Mouse (Mus musculus): ENCODE measurements around the gene Tatdn2. TPM values are rescaled to one million over a fixed set of nuclear protein-coding genes. Genes with fewer than 3 reads are reported as not detected.
"Not testable (repeated sequence)": the region's sequence is repeated elsewhere in the genome, so short reads cannot be mapped to it uniquely, and the experiment has no call there.

Tatdn2 gene
- polyA plus RNA-seq, 1 experiment from 2014 or later, result 1.1 TPM

DNA sequence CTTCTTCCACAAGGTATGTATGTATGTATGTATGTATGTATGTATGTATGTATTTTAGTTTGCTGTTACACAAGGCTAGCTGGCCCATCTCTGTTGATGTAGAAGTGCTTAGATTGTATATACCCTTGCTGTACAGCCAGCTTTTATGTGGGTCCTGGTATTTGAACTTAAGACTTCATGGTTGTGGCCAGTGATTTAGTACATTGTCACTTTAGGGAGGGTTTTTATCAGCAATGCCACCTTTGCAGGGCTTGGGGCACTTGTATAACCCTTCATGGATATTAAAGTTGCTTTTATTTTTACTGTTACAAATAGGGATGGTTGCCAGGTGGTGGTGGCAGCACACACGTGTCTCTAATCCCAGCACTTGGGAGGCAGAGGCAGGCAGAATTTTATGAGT, 1.6 kb upstream of the Tatdn2 start:
- 76% methylated on average over 1 of the region's 1 CpGs for WGBS
- Histone ChIP-seq H3K4me2 (no peak overlapping the region), H3K9ac (no peak overlapping the region), H3K4me3 (no peak overlapping the region), H3K27me3 (replicated peaks) (no peaks in the 10 kb centered on the region), H3K27ac (no peak overlapping the region), H3K9me3 (no peaks in the 10 kb centered on the region), H3K36me3 (replicated peaks) (0 out of 2 replicates have a peak, but pooled peaks cover 6% of the 10 kb centered on the region), H3K4me1 (peaks cover 31% of the 10 kb centered on the region)
- ATAC-seq (replicated peaks), result no peak

DNA sequence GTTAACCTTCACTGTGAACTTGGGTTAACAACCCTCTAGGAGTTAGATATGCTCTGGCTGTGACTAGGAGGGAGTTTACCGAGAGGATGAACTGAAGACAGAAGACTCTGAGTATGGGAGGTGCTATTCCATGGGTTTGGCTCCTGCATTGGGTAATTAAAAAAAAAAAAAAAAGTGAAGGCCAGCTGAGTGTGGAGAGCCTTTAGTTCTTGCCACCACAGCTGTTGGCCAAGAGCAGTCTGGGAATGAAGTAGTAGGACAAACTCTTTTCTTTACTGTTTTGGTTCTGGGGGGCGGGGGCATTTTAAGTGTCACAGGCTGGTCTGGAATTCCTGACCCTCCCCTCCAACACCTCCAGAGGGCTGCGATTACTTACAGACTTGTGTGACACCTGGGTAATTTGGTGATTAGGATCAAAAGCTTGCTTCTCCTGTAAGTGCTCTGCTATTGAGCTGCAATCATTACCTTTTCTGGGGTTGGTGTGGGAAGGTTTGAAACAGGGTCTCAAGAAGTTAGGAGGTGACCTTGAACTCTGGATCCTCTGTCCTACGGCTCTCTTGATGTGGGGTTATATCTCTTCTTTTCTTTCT, 989 bp upstream of the Tatdn2 start:
- WGBS, result 72% methylated on average over 4 of the region's 4 CpGs
- peaks cover 29% of the 10 kb centered on the region for H3K4me1 ChIP-seq
- H3K4me2 ChIP-seq, result peak overlapping the region; percentile 99
- peak overlapping the region; percentile 68 for H3K4me3 ChIP-seq
- H3K9me3 ChIP-seq, result no peaks in the 10 kb centered on the region
- peak overlapping the region; percentile 87 for H3K27ac ChIP-seq
- no peak overlapping the region for H3K9ac ChIP-seq
- H3K36me3 ChIP-seq (replicated peaks), result 0 out of 2 replicates have a peak, but pooled peaks cover 7% of the 10 kb centered on the region
- ATAC-seq (replicated peaks), result no peak
- no peaks in the 10 kb centered on the region for H3K27me3 ChIP-seq (replicated peaks)

DNA sequence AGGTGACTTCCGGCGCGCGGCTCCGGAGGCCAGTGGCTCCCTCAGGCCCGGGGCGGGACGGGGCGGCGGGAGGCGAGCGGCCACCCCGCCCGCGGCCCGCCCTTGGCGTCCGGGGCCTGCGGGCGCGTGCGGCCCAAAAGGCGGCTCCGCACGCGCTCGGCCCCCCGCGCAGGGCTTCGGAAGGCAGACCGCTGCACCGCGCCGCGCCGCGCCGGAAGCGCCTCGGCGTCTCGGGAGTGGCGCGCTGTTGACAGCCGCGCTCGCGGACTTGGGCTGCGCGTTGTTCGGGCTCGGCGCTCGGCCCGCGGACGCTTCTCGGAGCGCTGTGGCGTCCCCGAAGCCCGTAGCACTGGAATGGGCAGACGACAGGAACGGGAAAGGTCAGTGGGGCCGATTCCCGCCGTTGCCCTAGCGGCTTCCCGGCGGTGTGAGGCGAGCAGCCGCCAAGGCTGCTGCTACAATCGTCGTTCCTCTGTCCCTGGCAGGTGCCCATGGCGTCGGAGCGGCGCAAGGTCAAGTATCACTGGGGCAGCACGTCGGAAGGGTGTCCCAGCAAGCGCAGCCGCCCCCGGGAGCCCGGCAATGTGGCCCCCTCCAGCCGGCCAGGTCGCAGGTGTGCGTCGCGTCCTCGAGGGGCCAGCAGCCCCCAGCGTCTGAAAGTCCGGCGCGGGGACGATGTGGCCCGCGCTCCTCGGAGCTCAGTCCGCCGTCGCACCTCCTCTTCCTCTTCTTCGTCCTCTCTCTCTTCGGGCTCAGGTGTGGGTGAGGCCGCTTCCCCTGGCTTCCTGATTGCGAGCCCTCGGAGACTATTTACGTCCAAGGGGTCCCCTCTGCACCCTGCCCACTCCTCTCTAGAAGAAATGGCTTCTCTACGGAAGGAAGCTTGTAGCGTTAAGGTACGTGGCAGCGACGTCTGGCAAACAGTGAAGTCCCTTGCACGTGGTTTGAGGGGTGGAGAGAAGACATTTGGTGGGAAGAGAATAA, 664 bp downstream of the Tatdn2 start:
- peak overlapping the region; percentile 99 for H3K4me2 ChIP-seq
- under 1% methylated on average over 113 of the region's 113 CpGs for WGBS
- no peaks in the 10 kb centered on the region for H3K9me3 ChIP-seq
- H3K4me3 ChIP-seq, result peak overlapping the region; percentile 68
- no peaks in the 10 kb centered on the region for H3K27me3 ChIP-seq (replicated peaks)
- peaks cover 29% of the 10 kb centered on the region for H3K4me1 ChIP-seq
- H3K36me3 ChIP-seq (replicated peaks), result peaks cover 12% of the 10 kb centered on the region; the same call in 1 of the 2 replicates
- H3K27ac ChIP-seq, result peak overlapping the region; percentile 87
- peak; percentile 79 for ATAC-seq (replicated peaks)
- H3K9ac ChIP-seq, result peak overlapping the region; percentile 78

GRCm38 (mm10) chr6:113712718-113713117, 15.9 kb downstream of the Tatdn2 start:
- ATAC-seq (replicated peaks), result no peak
- Histone ChIP-seq H3K9me3 (no peaks in the 10 kb centered on the region), H3K4me1 (no peaks in the 10 kb centered on the region), H3K4me2 (no peak overlapping the region), H3K27me3 (replicated peaks) (no peaks in the 10 kb centered on the region), H3K4me3 (no peak overlapping the region), H3K36me3 (replicated peaks) (peaks cover 64% of the 10 kb centered on the region), H3K9ac (no peak overlapping the region), H3K27ac (no peak overlapping the region)
- WGBS, result 92% methylated on average over 3 of the region's 3 CpGs

DNA sequence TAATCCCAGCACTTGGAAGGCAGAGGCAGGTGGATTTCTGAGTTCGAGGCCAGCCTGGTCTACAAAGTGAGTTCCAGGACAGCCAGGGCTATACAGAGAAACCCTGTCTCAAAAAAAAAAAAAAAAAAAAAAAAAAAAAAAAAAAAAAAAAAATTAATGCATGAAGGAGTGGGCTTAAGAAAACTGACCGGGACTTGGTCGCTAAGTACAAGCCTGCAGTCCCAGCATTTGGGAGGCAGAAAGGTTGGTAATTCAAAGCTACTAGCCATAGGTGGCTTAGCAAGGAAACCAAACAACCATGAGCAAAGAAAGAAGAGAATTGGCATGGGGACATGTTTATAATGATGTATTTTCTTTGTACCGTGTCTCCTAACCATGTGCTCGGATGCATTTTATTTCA, 16.5 kb downstream of the Tatdn2 start:
- not testable (repeated sequence) for H3K27ac ChIP-seq; H3K9me3 ChIP-seq; ATAC-seq (replicated peaks); H3K4me3 ChIP-seq; H3K4me1 ChIP-seq; H3K9ac ChIP-seq; H3K4me2 ChIP-seq; H3K27me3 ChIP-seq (replicated peaks)
- WGBS, result 95% methylated on average over 5 of the region's 5 CpGs
- peaks cover 58% of the 10 kb centered on the region for H3K36me3 ChIP-seq (replicated peaks)

GRCm38 (mm10) chr6:113714276-113714675, 17.4 kb downstream of the Tatdn2 start:
- Histone ChIP-seq H3K27me3 (replicated peaks) (no peaks in the 10 kb centered on the region), H3K4me1 (no peaks in the 10 kb centered on the region), H3K4me3 (no peak overlapping the region), H3K4me2 (no peak overlapping the region), H3K36me3 (replicated peaks) (peaks cover 53% of the 10 kb centered on the region), H3K9me3 (no peaks in the 10 kb centered on the region), H3K9ac (no peak overlapping the region), H3K27ac (no peak overlapping the region)
- ATAC-seq (replicated peaks), result no peak
- 95% methylated on average over 2 of the region's 2 CpGs for WGBS

DNA sequence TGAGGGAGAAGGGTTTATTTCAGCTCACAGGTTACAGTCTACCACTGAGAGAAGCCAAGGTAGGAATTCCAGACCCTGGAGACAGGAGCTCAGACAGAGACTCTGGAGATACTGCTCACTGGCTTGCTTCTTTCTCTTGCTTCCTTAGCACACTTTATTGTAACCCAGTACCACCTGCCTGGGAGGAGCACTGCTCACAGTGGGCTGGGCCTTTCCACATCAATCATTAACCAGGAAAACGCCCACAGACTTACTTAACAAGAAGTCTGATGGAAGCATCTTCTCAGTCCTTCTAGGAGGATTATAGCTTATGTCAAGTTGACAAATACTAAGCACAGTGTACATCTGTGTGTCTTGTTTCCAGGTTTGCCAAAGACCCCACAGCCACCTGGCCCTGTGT, 17.9 kb downstream of the Tatdn2 start:
- Histone ChIP-seq H3K9ac (no peak overlapping the region), H3K27me3 (replicated peaks) (no peaks in the 10 kb centered on the region), H3K36me3 (replicated peaks) (peaks cover 49% of the 10 kb centered on the region), H3K4me2 (no peak overlapping the region), H3K4me3 (no peak overlapping the region), H3K27ac (no peak overlapping the region), H3K9me3 (no peaks in the 10 kb centered on the region), H3K4me1 (no peaks in the 10 kb centered on the region)
- ATAC-seq (replicated peaks), result no peak
- WGBS, result 89% methylated on average over 1 of the region's 1 CpGs

- H3K27ac ChIP-seq, result no peak overlapping the region
- 90% methylated on average over 3 of the region's 3 CpGs for WGBS
- H3K4me1 ChIP-seq, result no peaks in the 10 kb centered on the region
- H3K9me3 ChIP-seq, result no peaks in the 10 kb centered on the region
- no peak overlapping the region for H3K4me3 ChIP-seq
- ATAC-seq (replicated peaks), result no peak
- H3K36me3 ChIP-seq (replicated peaks), result peaks cover 36% of the 10 kb centered on the region
- no peaks in the 10 kb centered on the region for H3K27me3 ChIP-seq (replicated peaks)
- no peak overlapping the region for H3K4me2 ChIP-seq
- no peak overlapping the region for H3K9ac ChIP-seq
Measured at GRCm38 (mm10) chr6:113717541-113717940, 20.7 kb downstream of the Tatdn2 start.

DNA sequence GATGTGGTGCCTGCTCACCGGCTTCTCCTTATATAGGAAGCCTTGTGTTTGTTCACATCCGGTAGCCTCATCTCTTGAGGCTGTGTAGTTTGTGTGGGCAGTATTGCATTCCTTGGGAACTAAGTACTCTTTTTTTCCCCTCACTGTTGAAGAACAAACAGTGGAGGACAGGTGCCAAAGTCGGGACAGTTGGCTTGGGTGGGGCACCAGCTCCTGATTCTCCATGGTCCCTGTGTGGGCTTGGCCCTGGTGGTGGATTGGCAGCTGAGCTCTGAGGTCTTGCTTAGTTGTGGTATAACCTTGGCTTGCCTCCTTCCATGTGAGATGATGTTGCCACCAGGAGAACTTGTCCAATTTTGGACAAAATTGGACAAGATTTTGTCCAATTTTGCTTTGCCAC, 23.0 kb downstream of the Tatdn2 start, which contains the start of gene Ghrl:
Gene Ghrl (minus strand): TSS at position 3 of the 400 bp plus-strand sequence.
- H3K4me2 ChIP-seq, result no peak within 1 kb of the TSS
- H3K27ac ChIP-seq, result no peak within 1 kb of the TSS
- no peaks in the 10 kb centered on the region for H3K9me3 ChIP-seq
- H3K36me3 ChIP-seq (replicated peaks), result peaks cover 20% of the 10 kb centered on the region; the same call in 1 of the 2 replicates
- no peaks in the 10 kb centered on the region for H3K27me3 ChIP-seq (replicated peaks)
- WGBS, result 88% methylated on average over 3 of the region's 3 CpGs
- H3K4me1 ChIP-seq, result no peaks in the 10 kb centered on the region
- H3K9ac ChIP-seq, result no peak within 1 kb of the TSS
- ATAC-seq (replicated peaks), result no peak
- H3K4me3 ChIP-seq, result no peak within 1 kb of the TSS

- H3K36me3 ChIP-seq (replicated peaks), result peaks cover 17% of the 10 kb centered on the region
- no peak for ATAC-seq (replicated peaks)
- 95% methylated on average over 4 of the region's 4 CpGs for WGBS
Measured at GRCm38 (mm10) chr6:113721061-113721460, 24.2 kb downstream of the Tatdn2 start.

DNA sequence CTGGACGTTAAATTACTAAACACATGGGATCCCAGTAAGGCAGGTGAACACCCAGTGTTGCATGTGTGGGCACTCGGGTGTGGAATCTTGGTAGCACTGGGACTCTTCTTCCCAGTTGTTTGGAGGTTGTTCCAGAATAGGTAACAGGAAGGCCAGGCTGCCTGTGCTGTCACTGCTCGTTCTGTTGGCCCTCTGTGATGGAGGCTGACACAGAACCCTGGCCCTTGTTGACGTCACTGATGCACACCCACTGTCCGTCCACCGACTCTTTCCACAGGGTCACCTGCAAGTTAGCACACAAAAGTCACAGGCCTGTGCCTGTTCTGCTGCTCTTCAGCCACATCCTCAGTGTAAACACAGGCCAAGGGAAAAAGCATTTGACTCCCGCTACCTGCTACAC, 31.3 kb downstream of the Tatdn2 start:
- ATAC-seq (replicated peaks), result no peak
- no peaks in the 10 kb centered on the region for H3K9me3 ChIP-seq
- no peak overlapping the region for H3K9ac ChIP-seq
- no peaks in the 10 kb centered on the region for H3K27me3 ChIP-seq (replicated peaks)
- H3K4me1 ChIP-seq, result no peaks in the 10 kb centered on the region
- no peak overlapping the region for H3K4me2 ChIP-seq
- 90% methylated on average over 7 of the region's 7 CpGs for WGBS
- H3K36me3 ChIP-seq (replicated peaks), result peaks cover 55% of the 10 kb centered on the region
- H3K27ac ChIP-seq, result no peak overlapping the region
- no peak overlapping the region for H3K4me3 ChIP-seq

More at GRCm38 (mm10) chr6:113721061-113721460, 24.2 kb downstream of the Tatdn2 start:
- no peak overlapping the region for H3K27ac ChIP-seq
- H3K9ac ChIP-seq, result no peak overlapping the region
- H3K4me1 ChIP-seq, result no peaks in the 10 kb centered on the region
- no peaks in the 10 kb centered on the region for H3K27me3 ChIP-seq (replicated peaks)
- no peaks in the 10 kb centered on the region for H3K9me3 ChIP-seq
- no peak overlapping the region for H3K4me3 ChIP-seq
- H3K4me2 ChIP-seq, result no peak overlapping the region

GRCm38 (mm10) chr6:113731296-113731695, 34.4 kb downstream of the Tatdn2 start:
- ATAC-seq (replicated peaks), result no peak
- H3K4me1 ChIP-seq, result no peaks in the 10 kb centered on the region
- WGBS, result 94% methylated on average over 3 of the region's 3 CpGs

More at GRCm38 (mm10) chr6:113731296-113731695, 34.4 kb downstream of the Tatdn2 start:
- peaks cover 71% of the 10 kb centered on the region for H3K36me3 ChIP-seq (replicated peaks)
- H3K27ac ChIP-seq, result no peak overlapping the region
- no peak overlapping the region for H3K4me3 ChIP-seq
- H3K9me3 ChIP-seq, result no peaks in the 10 kb centered on the region
- H3K27me3 ChIP-seq (replicated peaks), result no peaks in the 10 kb centered on the region
- no peak overlapping the region for H3K9ac ChIP-seq
- H3K4me2 ChIP-seq, result no peak overlapping the region

All from midbrain, embryonic 15.5 days (tissue).